Mouse (Mus musculus): ENCODE data around the gene Nupr1l.
A peak's percentile ranks its signal among the peaks of the same experiment; 100 is the strongest.
"Not testable (repeated sequence)": the region's sequence is repeated elsewhere in the genome, so short reads cannot be mapped to it uniquely, and the experiment has no call there.

The Nupr1l gene

GRCm38 (mm10) chr5:129908242-129908965, at the start of gene Nupr1l:
Nupr1l (plus strand) TSS chr5:129908540.
- DNase-seq = peak; percentile 88

GRCm38 (mm10) chr5:129862325-129862724, 46.0 kb upstream of the Nupr1l start:
- no peak for DNase-seq

DNA sequence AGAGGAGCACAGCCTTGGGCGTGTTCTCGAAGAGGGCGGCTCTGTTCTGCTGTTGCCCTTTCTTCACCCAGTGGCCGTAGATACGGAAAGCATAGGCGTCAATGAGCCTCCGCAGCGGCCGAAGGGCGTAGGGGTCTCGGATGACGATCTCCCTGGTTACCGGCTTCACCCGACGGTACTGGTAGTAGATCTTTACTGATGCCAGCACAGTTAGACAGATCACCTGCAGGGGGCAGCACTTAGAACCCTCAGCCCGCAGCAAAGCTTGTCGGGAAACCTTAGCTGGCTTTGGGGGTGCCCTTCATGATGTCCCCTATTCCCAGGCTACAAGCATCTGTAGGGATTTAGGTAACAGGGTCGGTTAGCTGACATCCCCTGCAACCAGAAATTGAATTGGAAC, 43.9 kb upstream of the Nupr1l start:
- DNase-seq = peak; percentile 67

GRCm38 (mm10) chr5:129865841-129866240, 42.5 kb upstream of the Nupr1l start:
- DNase-seq = no peak

DNA sequence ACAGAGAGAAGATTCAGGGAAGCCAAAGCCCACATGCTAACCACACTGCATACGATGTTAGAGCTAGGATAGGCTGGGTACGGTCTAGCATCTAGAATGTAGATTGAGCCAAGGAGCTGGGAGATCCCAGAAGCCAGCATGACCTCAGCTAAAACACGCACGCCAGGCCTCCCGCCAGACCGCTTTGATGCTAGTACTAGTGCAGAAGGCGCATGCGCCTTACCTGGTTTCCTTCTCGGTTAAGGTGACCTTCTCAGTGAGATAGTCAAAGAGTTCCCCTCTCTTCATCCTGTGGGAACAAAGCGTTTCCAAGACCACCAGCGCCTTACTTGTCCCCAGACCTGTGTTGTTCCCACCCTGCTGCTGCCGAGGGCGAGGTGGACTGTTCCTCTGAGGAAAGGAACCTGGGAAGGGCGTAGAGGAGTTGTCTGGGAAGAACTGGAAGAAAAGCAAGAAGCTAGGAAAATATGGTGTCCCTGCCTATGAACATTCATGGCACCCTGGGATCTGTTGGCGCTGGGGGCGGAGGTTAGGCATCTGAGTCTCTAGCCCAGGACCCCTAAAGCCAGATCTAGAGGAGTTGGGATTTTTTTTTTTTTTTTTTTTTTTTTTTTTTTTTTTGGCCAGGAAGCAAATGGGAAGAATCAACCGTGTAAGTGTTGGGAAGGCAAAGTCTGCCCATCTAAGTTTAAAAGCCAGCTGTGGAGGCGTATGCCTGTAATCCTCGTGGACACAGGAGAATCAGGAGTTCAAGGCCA, 38.9 kb upstream of the Nupr1l start:
- DNase-seq = no peak

DNA sequence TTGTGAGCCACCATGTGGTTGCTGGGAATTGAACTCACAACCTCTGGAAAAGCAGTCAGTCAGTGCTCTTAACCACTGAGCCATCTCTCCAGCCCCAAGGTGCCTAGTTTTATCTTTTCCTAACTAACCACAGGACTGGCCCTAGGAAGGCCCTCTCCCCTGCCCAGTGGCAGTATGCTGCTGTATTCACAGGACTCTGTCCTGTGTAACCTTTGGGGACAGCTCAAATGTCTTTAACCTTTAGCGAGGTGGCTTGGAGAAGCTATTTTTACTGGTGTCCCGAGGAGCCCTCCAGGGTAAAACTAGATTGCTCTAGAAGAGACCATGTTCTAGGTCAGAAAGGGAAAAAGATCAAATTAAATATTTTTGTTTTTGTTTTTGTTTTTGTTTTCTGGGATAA, 37.1 kb upstream of the Nupr1l start:
- DNase-seq = no peak

- DNase-seq = no peak
Observed at GRCm38 (mm10) chr5:129873942-129874341, 34.4 kb upstream of the Nupr1l start.

- DNase-seq = no peak
Observed at GRCm38 (mm10) chr5:129875098-129875497, 33.2 kb upstream of the Nupr1l start.

GRCm38 (mm10) chr5:129877731-129878455, 30.4 kb upstream of the Nupr1l start:
- no peak for DNase-seq

GRCm38 (mm10) chr5:129878946-129879345, 29.4 kb upstream of the Nupr1l start:
- peak; percentile 43 for DNase-seq

GRCm38 (mm10) chr5:129879888-129880287, 28.5 kb upstream of the Nupr1l start:
- DNase-seq = no peak

GRCm38 (mm10) chr5:129886271-129886670, 22.1 kb upstream of the Nupr1l start:
- no peak for DNase-seq

DNA sequence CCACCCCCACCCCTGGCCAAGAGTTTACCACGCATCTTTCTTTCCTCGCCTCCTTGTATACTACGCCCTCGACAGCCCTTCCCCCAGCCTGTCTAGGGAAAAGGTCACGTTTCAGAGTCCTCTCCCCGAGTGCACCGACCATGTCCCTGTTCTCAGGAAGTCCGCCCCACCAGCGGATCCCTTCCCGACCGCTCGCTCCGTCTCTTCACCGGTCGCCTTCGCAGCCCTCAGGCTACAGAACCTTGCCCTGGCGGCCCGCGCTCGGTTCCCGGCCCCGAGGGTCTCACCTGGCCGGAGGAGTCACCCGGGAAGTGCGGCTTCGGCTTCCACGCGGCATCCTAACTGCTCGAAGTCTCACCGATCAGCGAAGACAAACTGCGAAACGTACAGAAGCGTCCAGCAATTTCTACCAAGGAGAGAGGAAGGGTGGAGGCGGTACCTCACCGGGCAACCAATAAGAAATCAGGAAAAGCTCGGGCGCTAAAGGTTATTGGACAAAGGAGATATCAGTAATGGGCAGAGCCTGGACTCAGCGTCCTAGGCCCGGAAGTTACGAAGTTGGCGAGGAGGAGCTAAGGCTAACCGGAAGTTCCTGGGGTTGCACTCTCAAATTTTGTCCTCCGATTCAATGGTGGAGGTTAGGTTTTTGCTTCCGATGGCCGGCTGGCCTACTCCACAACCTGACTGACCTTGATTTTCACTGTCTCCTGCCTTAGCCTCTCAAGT, 21.3 kb upstream of the Nupr1l start, which contains the start of gene Chchd2:
TSS of gene Chchd2 (minus strand) at position 560 of the 726 bp plus-strand sequence.
- DNase-seq = peak; percentile 78

GRCm38 (mm10) chr5:129890390-129890789, 17.9 kb upstream of the Nupr1l start:
- not testable (repeated sequence) for DNase-seq

GRCm38 (mm10) chr5:129895198-129896088, 12.9 kb upstream of the Nupr1l start, which contains the start of gene Zbed5:
Zbed5 (plus strand) TSS chr5:129895723.
- peak; percentile 76 for DNase-seq

DNA sequence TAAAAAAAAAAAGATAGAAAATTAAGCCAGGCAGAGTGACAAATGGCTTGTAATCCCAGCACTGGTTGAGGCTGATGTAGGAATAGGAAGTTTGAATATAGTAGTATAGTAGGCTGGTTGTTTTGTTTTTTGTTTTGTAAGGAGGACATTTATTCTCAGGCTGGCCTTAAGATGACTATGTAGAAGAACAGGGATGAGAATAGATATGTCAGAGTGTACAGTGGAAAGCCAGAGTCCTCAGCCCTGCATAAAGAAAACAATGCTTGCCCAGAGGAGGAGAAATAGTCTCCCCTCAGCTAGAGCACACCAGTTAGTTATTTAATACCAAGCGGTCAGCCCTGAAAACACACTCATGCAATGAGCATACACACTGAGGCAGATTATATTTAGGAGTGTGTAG, 9.9 kb upstream of the Nupr1l start, which contains the start of gene Phkg1:
TSS of gene Phkg1 (minus strand) at position 101 of the 400 bp plus-strand sequence.
- DNase-seq = no peak

DNA sequence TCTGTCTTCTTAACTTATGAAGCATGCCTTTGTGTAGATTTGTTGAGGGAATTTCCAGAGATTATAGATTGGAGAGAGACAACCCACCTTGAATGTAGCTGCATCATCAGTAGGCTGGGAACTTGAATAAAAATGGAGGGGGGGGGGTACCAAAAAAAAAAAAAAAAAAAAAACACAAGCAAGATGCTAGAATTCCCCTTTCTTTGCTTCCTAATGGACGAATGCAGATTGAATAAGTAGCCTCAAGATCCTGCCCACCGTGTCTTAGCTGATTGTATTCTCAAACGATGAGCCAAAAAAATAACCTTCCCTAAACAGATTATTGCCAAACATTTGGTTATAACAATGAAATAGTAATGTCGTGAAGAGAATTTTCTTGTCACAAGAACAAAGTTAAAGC, 565 bp upstream of the Nupr1l start:
- no peak for DNase-seq

- DNase-seq = no peak
Observed at GRCm38 (mm10) chr5:129909147-129909546, 807 bp downstream of the Nupr1l start.

- DNase-seq = no peak
Observed at GRCm38 (mm10) chr5:129909591-129909990, 1.3 kb downstream of the Nupr1l start.

GRCm38 (mm10) chr5:129914024-129914423, 5.7 kb downstream of the Nupr1l start:
- no peak for DNase-seq

DNA sequence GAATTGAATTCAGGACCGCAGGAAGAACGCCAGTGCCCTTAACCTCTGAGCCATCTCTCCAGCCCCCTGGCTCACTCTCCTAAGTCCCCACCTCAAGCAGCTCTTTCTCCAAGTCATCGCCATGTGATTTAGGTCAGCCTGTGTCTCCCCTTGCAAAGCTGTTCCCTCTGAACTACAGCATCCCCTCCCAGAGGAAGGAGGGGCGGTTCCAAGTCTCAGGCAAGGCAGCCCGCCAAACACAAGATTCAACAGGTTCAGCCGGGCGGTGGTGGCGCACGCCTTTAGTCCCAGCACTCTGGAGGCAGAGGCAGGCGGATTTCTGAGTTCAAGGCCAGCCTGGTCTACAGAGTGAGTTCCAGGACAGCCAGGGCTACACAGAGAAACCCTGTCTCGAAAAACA, 7.2 kb downstream of the Nupr1l start:
- DNase-seq = not testable (repeated sequence)
